Mouse (Mus musculus) neural tube, embryonic 15.5 days (tissue): ENCODE measurements at regions not wholly inside any gene's neighbourhood (a gene's known extent, or its start where the extent isn't known, plus 50 kb on each side); places are given as distances from the start of the nearest gene placed in this dataset.

Source experiments
- ATAC-seq: fragments of 200-750 bp; cut with Nextera tagmentation; 2 replicates; pipeline ENCODE4 v1.8.0; 2017; ENCODE audit warnings: mild to moderate bottlenecking, moderate TSS enrichment, moderate library complexity; ENCODE audit not compliant: low FRiP score
- H3K27ac ChIP-seq: fragments of 300-500 bp; sonication (generic); replicated peaks from 2 replicates; pipeline ENCODE4 v1.5.1; 2015; ENCODE audit warnings: mild to moderate bottlenecking, inconsistent platforms
- H3K27me3 ChIP-seq: fragments of 300-500 bp; sonication (generic); replicated peaks from 2 replicates; pipeline ENCODE4 v1.6.1; 2015; ENCODE audit warnings: inconsistent platforms
- H3K36me3 ChIP-seq: fragments of 300-500 bp; sonication (generic); 2 replicates; pipeline ENCODE4 v1.6.1; 2015; ENCODE audit warnings: inconsistent platforms
- H3K4me1 ChIP-seq: fragments of 300-500 bp; sonication (generic); 2 replicates; pipeline ENCODE4 v1.6.1; 2015; ENCODE audit warnings: inconsistent platforms
- H3K4me2 ChIP-seq: fragments of 300-500 bp; sonication (generic); 2 replicates; pipeline ENCODE4 v1.6.1; 2015; ENCODE audit warnings: inconsistent platforms, mild to moderate bottlenecking, moderate library complexity
- H3K4me3 ChIP-seq: fragments of 300-500 bp; sonication (generic); replicated peaks from 2 replicates; pipeline ENCODE4 v1.5.1; 2015; ENCODE audit warnings: mild to moderate bottlenecking, inconsistent platforms
- H3K9ac ChIP-seq: fragments of 300-500 bp; sonication (generic); replicated peaks from 2 replicates; pipeline ENCODE4 v1.6.1; 2015; ENCODE audit warnings: mild to moderate bottlenecking, inconsistent platforms
- H3K9me3 ChIP-seq: fragments of 300-500 bp; sonication (generic); replicated peaks from 2 replicates; pipeline ENCODE4 v1.6.1; 2016; ENCODE audit warnings: inconsistent platforms
- WGBS: fragments of 180-500 bp; shearing (Covaris S2); methylation state at CpG from one replicate; pipeline ENCODE4 v1.1.7; 2015; ENCODE audit warnings: mixed read lengths; 5-methylcytosine and 5-hydroxymethylcytosine counted together

- Histone ChIP-seq H3K9me3 (no peaks in the 10 kb centered on the region), H3K27me3 (no peaks in the 10 kb centered on the region), H3K9ac (no peak overlapping the region), H3K4me3 (no peak overlapping the region), H3K36me3 (no peaks in the 10 kb centered on the region), H3K27ac (no peak overlapping the region), H3K4me2 (no peak overlapping the region), H3K4me1 (no peaks in the 10 kb centered on the region)
- ATAC-seq = no peak
- WGBS = 72% methylated on average over 4 of the region's 4 CpGs
Observed at GRCm38 (mm10) chr9:32006350-32006749, 93.1 kb upstream of the Barx2 start.

- Histone ChIP-seq H3K9me3 (no peaks in the 10 kb centered on the region), H3K27ac (no peak overlapping the region), H3K4me1 (no peaks in the 10 kb centered on the region), H3K36me3 (no peaks in the 10 kb centered on the region), H3K9ac (no peak overlapping the region), H3K4me3 (no peak overlapping the region), H3K4me2 (no peak overlapping the region), H3K27me3 (no peaks in the 10 kb centered on the region)
- ATAC-seq = no peak
- 55% methylated on average over 11 of the region's 11 CpGs for WGBS
Observed at GRCm38 (mm10) chr9:32010953-32011770, 97.9 kb upstream of the Barx2 start.

GRCm38 (mm10) chr9:32016286-32016685 is 99.7 kb upstream of the Arhgap32 start:
- Histone ChIP-seq H3K27ac (peak overlapping the region; percentile 72), H3K36me3 (no peaks in the 10 kb centered on the region), H3K4me1 (peaks cover 17% of the 10 kb centered on the region), H3K27me3 (no peaks in the 10 kb centered on the region), H3K4me2 (peak overlapping the region; percentile 21), H3K4me3 (no peak overlapping the region), H3K9me3 (no peaks in the 10 kb centered on the region), H3K9ac (no peak overlapping the region)
- WGBS = 57% methylated on average over 4 of the region's 4 CpGs
- peak; percentile 77 for ATAC-seq

GRCm38 (mm10) chr9:32018020-32018419 is 97.9 kb upstream of the Arhgap32 start:
- H3K9ac ChIP-seq = no peak overlapping the region
- H3K4me2 ChIP-seq = peak overlapping the region; percentile 21; the same call in 1 of the 2 replicates
- H3K9me3 ChIP-seq = no peaks in the 10 kb centered on the region
- no peaks in the 10 kb centered on the region for H3K36me3 ChIP-seq
- H3K27ac ChIP-seq = no peak overlapping the region
- peaks cover 17% of the 10 kb centered on the region for H3K4me1 ChIP-seq
- H3K4me3 ChIP-seq = no peak overlapping the region
- no peaks in the 10 kb centered on the region for H3K27me3 ChIP-seq
- ATAC-seq = no peak

- Histone ChIP-seq H3K9ac (no peak overlapping the region), H3K4me1 (peaks cover 17% of the 10 kb centered on the region), H3K27me3 (no peaks in the 10 kb centered on the region), H3K4me3 (no peak overlapping the region), H3K27ac (no peak overlapping the region), H3K9me3 (no peaks in the 10 kb centered on the region), H3K4me2 (no peak overlapping the region), H3K36me3 (no peaks in the 10 kb centered on the region)
- ATAC-seq = no peak
- WGBS = 79% methylated on average over 5 of the region's 5 CpGs
Observed at GRCm38 (mm10) chr9:32019786-32020185, 96.2 kb upstream of the Arhgap32 start.

GRCm38 (mm10) chr9:32020942-32021731 is 94.8 kb upstream of the Arhgap32 start:
- no peak overlapping the region for H3K4me3 ChIP-seq
- H3K4me1 ChIP-seq = peaks cover 17% of the 10 kb centered on the region
- no peak for ATAC-seq
- H3K9me3 ChIP-seq = no peaks in the 10 kb centered on the region
- no peaks in the 10 kb centered on the region for H3K27me3 ChIP-seq
- no peak overlapping the region for H3K9ac ChIP-seq
- no peaks in the 10 kb centered on the region for H3K36me3 ChIP-seq
- no peak overlapping the region for H3K4me2 ChIP-seq
- 39% methylated on average over 13 of the region's 13 CpGs for WGBS
- no peak overlapping the region for H3K27ac ChIP-seq

GRCm38 (mm10) chr9:32021755-32022154 is 94.2 kb upstream of the Arhgap32 start:
- ATAC-seq = no peak

GRCm38 (mm10) chr9:32022996-32023395 is 92.9 kb upstream of the Arhgap32 start:
- Histone ChIP-seq H3K27ac (no peak overlapping the region), H3K36me3 (no peaks in the 10 kb centered on the region), H3K9ac (no peak overlapping the region), H3K4me3 (no peak overlapping the region), H3K9me3 (no peaks in the 10 kb centered on the region), H3K4me1 (peaks cover 12% of the 10 kb centered on the region; the same call in 1 of the 2 replicates), H3K4me2 (no peak overlapping the region), H3K27me3 (no peaks in the 10 kb centered on the region)
- no peak for ATAC-seq
- WGBS = 91% methylated on average over 10 of the region's 10 CpGs

More at GRCm38 (mm10) chr9:32021755-32022154, 94.2 kb upstream of the Arhgap32 start:
- 52% methylated on average over 3 of the region's 3 CpGs for WGBS
- H3K9me3 ChIP-seq = no peaks in the 10 kb centered on the region
- H3K27ac ChIP-seq = no peak overlapping the region
- no peaks in the 10 kb centered on the region for H3K27me3 ChIP-seq
- no peak overlapping the region for H3K4me3 ChIP-seq
- no peaks in the 10 kb centered on the region for H3K36me3 ChIP-seq
- no peak overlapping the region for H3K9ac ChIP-seq
- peaks cover 17% of the 10 kb centered on the region for H3K4me1 ChIP-seq
- no peak overlapping the region for H3K4me2 ChIP-seq

- ATAC-seq = no peak
- Histone ChIP-seq H3K36me3 (no peaks in the 10 kb centered on the region), H3K27me3 (no peaks in the 10 kb centered on the region), H3K9ac (no peak overlapping the region), H3K4me1 (peaks cover 10% of the 10 kb centered on the region; the same call in 1 of the 2 replicates), H3K4me3 (no peak overlapping the region), H3K9me3 (no peaks in the 10 kb centered on the region), H3K27ac (no peak overlapping the region), H3K4me2 (no peak overlapping the region)
- 33% methylated on average over 5 of the region's 5 CpGs for WGBS
Observed at GRCm38 (mm10) chr9:32024767-32025166, 91.2 kb upstream of the Arhgap32 start.

- H3K27me3 ChIP-seq = no peaks in the 10 kb centered on the region
- ATAC-seq = no peak
- no peak overlapping the region for H3K27ac ChIP-seq
- 28% methylated on average over 8 of the region's 8 CpGs for WGBS
- peak overlapping the region; percentile 21; the same call in 1 of the 2 replicates for H3K4me2 ChIP-seq
- no peak overlapping the region for H3K9ac ChIP-seq
- peaks cover 10% of the 10 kb centered on the region; the same call in 1 of the 2 replicates for H3K4me1 ChIP-seq
- no peaks in the 10 kb centered on the region for H3K36me3 ChIP-seq
- no peak overlapping the region for H3K4me3 ChIP-seq
- no peaks in the 10 kb centered on the region for H3K9me3 ChIP-seq
Observed at GRCm38 (mm10) chr9:32027962-32028361, 88.0 kb upstream of the Arhgap32 start.

- no peak for ATAC-seq
- Histone ChIP-seq H3K27me3 (no peaks in the 10 kb centered on the region), H3K9ac (no peak overlapping the region), H3K4me2 (no peak overlapping the region), H3K9me3 (no peaks in the 10 kb centered on the region), H3K36me3 (no peaks in the 10 kb centered on the region), H3K27ac (no peak overlapping the region), H3K4me3 (no peak overlapping the region), H3K4me1 (peaks cover 18% of the 10 kb centered on the region)
- WGBS = 86% methylated on average over 1 of the region's 1 CpGs
Observed at GRCm38 (mm10) chr9:32029001-32029400, 86.9 kb upstream of the Arhgap32 start.

GRCm38 (mm10) chr9:32029786-32030185 is 86.2 kb upstream of the Arhgap32 start:
- Histone ChIP-seq H3K36me3 (no peaks in the 10 kb centered on the region), H3K27me3 (no peaks in the 10 kb centered on the region), H3K9ac (no peak overlapping the region), H3K4me2 (no peak overlapping the region), H3K4me3 (no peak overlapping the region), H3K4me1 (peaks cover 25% of the 10 kb centered on the region), H3K9me3 (no peaks in the 10 kb centered on the region), H3K27ac (no peak overlapping the region)
- 66% methylated on average over 2 of the region's 2 CpGs for WGBS
- ATAC-seq = no peak
